Mouse (Mus musculus) heart, postnatal 0 days (tissue): Measurements from ENCODE around the gene Ptpdc1. TPM values are rescaled to one million over a fixed set of nuclear protein-coding genes. Genes with fewer than 3 reads are reported as not detected.

Source experiments
- ATAC-seq: fragments of 200-750 bp; cut with Nextera tagmentation; 2 replicates; pipeline ENCODE4 v1.8.0; 2017; ENCODE audit warnings: low read depth, moderate number of reproducible peaks, moderate library complexity; ENCODE audit not compliant: insufficient read depth
- DNase-seq: peaks from one replicate; pipeline ENCODE4 v3.0.0-alpha.2; 2016; ENCODE audit warnings: low spot score
- H3K27ac ChIP-seq: fragments of 300-500 bp; sonication (generic); 2 replicates; pipeline ENCODE4 v1.5.1; 2014; ENCODE audit warnings: low read depth, mild to moderate bottlenecking
- H3K27me3 ChIP-seq: fragments of 300-500 bp; sonication (generic); 2 replicates; pipeline ENCODE4 v1.6.1; 2014; ENCODE audit warnings: low read length, mixed read lengths; ENCODE audit not compliant: control insufficient read depth, insufficient read depth
- H3K36me3 ChIP-seq: fragments of 300-500 bp; sonication (generic); replicated peaks from 2 replicates; pipeline ENCODE4 v1.6.1; 2014; ENCODE audit warnings: low read length, mixed read lengths; ENCODE audit not compliant: control insufficient read depth, insufficient read depth
- H3K4me1 ChIP-seq: fragments of 300-500 bp; sonication (generic); 2 replicates; pipeline ENCODE4 v1.6.1; 2014; ENCODE audit warnings: antibody characterized with exemption; ENCODE audit not compliant: control insufficient read depth, insufficient read depth
- H3K4me2 ChIP-seq: fragments of 300-500 bp; sonication (generic); 2 replicates; pipeline ENCODE4 v1.6.1; 2014; ENCODE audit warnings: low read depth, mild to moderate bottlenecking, low read length, moderate library complexity
- H3K4me3 ChIP-seq: fragments of 300-500 bp; sonication (generic); 2 replicates; pipeline ENCODE4 v1.5.1; 2014; ENCODE audit warnings: low read depth, low read length
- H3K9ac ChIP-seq: fragments of 300-500 bp; sonication (generic); replicated peaks from 2 replicates; pipeline ENCODE4 v1.6.1; 2014; ENCODE audit warnings: low read depth, low read length, mixed read lengths
- H3K9me3 ChIP-seq: fragments of 300-500 bp; sonication (generic); replicated peaks from 2 replicates; pipeline ENCODE4 v1.6.1; 2016; ENCODE audit warnings: low read length; ENCODE audit not compliant: control insufficient read depth
- CTCF ChIP-seq: IDR thresholded peaks from 2 replicates; pipeline ENCODE4 v1.5.1; 2016; ENCODE audit warnings: antibody characterized with exemption, control low read depth, low read depth
- EP300 ChIP-seq: IDR thresholded peaks from 2 replicates; pipeline ENCODE4 v1.6.1; 2016; ENCODE audit warnings: antibody characterized with exemption, low read depth
- WGBS: fragments of 180-500 bp; shearing (Covaris S2); extraction: QIAGEN DNeasy Blood & Tissue Kit; methylation state at CpG from one replicate; pipeline ENCODE4 v1.1.7; 2014; 5-methylcytosine and 5-hydroxymethylcytosine counted together
- polyA plus RNA-seq: library from polyadenylated mRNA; unstranded; fragments of >200 nt; fragmentation: Nextera tagmentation; extraction: Ambion mirVana; gene quantifications from 2 replicates; pipeline ENCODE4 v1.2.1, GENCODE M21; 2015
- total RNA-seq: library from RNA; depleted of rRNA; stranded (reverse); fragments of >200 nt; gene quantifications from 2 replicates; pipeline ENCODE4 v1.2.3, GENCODE M21; 2014; ENCODE audit warnings: low replicate concordance

Gene Ptpdc1
- total and polyA plus RNA-seq, 2 experiments from 2014 or later: 3.1 to 5.6 TPM

DNA sequence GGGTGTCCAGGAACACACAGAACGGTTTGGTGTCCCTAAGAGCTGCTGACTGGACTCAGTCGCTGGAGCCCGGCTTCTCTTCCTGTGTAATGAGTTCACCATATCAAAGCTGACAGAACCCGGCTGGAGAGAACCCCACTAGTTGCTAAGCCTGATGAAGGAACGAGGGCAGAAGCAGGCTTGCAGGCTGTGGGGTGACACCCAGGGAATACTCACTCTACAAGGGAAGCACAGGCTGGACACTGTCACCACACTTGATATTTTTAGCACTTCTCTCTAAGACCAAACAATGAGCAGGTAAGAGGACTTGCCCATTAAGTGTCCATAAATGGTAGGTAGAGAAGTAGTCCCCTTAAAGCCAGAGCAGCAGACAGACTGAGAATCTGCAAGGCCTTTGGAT is 20.9 kb downstream of the Ptpdc1 start:
- no peak overlapping the region for H3K9ac ChIP-seq

DNA sequence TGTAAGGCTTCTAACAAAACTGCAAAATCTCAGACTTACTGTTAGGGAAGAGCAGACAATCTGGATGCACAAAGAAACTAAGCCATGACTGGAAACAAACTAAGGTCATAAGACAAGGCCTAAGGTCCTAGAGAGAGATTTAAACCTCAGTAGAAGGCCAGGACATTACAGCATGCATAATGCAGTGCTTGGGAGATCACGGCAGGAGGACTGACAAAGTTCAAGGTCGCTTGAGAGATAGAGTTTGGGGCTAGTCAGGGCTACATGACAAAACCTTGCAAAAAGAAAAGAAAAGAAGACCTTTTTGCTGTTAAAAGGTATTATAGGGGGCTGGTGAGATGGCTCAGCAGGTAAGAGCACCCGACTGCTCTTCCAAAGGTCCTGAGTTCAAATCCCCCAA is 22.2 kb downstream of the Ptpdc1 start:
- H3K9me3 ChIP-seq: no peaks in the 10 kb centered on the region
- H3K4me3 ChIP-seq: no peak overlapping the region

More for the DNA sequence above, 20.9 kb downstream of the Ptpdc1 start:
- ATAC-seq (no peak), DNase-seq (no peak)
- Histone ChIP-seq H3K4me1 (peaks cover 5% of the 10 kb centered on the region; the same call in 1 of the 2 replicates), H3K27ac (no peak overlapping the region; the same call in 1 of the 2 replicates), H3K9me3 (no peaks in the 10 kb centered on the region), H3K4me2 (no peak overlapping the region), H3K4me3 (no peak overlapping the region), H3K36me3 (no peaks in the 10 kb centered on the region), H3K27me3 (no peaks in the 10 kb centered on the region)
- TF ChIP-seq CTCF (no peak), EP300 (no peak)
- WGBS: 40% methylated on average over 5 of the region's 5 CpGs

DNA sequence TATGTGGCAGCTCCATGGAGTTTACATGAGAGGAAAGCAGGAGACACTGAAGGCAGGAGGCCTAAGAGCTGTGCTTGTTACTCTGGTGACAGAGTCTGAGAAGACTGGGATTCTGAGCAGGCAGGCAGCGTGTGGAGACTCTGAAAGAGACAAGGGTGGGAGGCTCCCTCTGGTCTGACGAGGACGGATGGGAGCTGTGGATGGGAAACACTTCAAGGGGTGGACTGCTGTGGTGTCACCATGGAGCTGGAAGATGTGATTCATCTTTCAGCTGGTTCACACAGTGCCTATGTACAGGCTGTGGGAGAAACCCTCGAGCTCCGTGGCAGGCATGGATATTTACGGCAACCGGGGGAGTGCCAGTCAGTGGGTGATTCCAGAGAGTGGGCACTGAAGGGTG is 30.9 kb downstream of the Ptpdc1 start:
- TF ChIP-seq EP300 (no peak), CTCF (no peak)
- no peak overlapping the region for H3K4me3 ChIP-seq
- H3K4me2 ChIP-seq: no peak overlapping the region
- no peaks in the 10 kb centered on the region for H3K9me3 ChIP-seq
- no peak for ATAC-seq
- no peaks in the 10 kb centered on the region for H3K27me3 ChIP-seq
- peaks cover 6% of the 10 kb centered on the region; the same call in 1 of the 2 replicates for H3K36me3 ChIP-seq
- no peak overlapping the region for H3K9ac ChIP-seq
- no peak for DNase-seq
- H3K4me1 ChIP-seq: no peaks in the 10 kb centered on the region
- H3K27ac ChIP-seq: no peak overlapping the region
- WGBS: 57% methylated on average over 7 of the region's 7 CpGs

More for the DNA sequence above, 22.2 kb downstream of the Ptpdc1 start:
- Histone ChIP-seq H3K27me3 (no peaks in the 10 kb centered on the region), H3K36me3 (no peaks in the 10 kb centered on the region), H3K4me1 (peaks cover 5% of the 10 kb centered on the region; the same call in 1 of the 2 replicates), H3K27ac (no peak overlapping the region), H3K4me2 (no peak overlapping the region), H3K9ac (no peak overlapping the region)
- TF ChIP-seq CTCF (no peak), EP300 (no peak)
- 70% methylated on average over 3 of the region's 3 CpGs for WGBS
- DNase-seq (no peak), ATAC-seq (no peak)

DNA sequence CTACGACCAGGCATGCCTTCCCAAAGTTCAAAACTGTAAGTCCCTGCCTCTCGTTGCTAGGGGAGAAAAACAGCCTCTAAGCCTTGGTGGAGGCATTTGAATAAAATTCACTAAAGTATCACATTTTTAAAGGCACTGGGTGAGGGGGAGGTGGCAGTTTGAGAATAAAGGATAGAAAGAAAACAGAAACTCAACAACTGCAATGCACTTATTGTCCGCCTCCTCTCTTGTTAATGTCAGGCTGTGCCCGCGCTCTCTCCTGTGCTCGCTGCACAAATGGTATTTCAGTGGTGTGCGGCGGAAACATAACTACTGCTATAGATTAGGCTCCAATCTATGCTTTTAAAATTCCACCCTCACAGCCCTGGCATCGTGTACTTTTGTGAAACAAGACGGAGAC is 31.4 kb downstream of the Ptpdc1 start:
- peaks cover 7% of the 10 kb centered on the region; the same call in 1 of the 2 replicates for H3K36me3 ChIP-seq
- no peaks in the 10 kb centered on the region for H3K9me3 ChIP-seq
- H3K4me2 ChIP-seq: no peak overlapping the region
- H3K4me1 ChIP-seq: no peaks in the 10 kb centered on the region
- no peak for DNase-seq
- no peak overlapping the region for H3K4me3 ChIP-seq
- no peak overlapping the region for H3K27ac ChIP-seq
- no peak overlapping the region for H3K9ac ChIP-seq
- no peak for ATAC-seq
- WGBS: 85% methylated on average over 10 of the region's 10 CpGs
- no peaks in the 10 kb centered on the region for H3K27me3 ChIP-seq
- TF ChIP-seq EP300 (no peak), CTCF (no peak)

DNA sequence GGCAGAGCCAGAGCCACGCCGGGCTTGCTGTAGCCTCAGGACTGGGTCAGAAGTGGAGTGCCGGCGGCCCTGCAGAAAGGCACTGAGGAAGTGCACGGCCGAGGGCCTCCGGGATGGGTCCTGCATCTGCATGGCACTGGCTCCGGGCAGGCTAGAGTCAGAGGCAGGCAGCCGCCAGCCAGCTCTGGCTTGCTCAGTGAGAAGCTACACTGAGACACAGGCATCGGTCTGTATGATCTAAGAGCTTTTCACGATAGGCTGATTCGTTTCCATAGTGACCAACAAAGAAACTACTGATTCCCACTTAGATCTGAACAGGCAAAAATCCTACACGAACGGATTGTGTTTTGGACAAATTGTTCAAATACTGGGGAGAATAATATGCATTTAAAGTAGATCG is 32.3 kb downstream of the Ptpdc1 start:
- no peak for DNase-seq
- WGBS: 64% methylated on average over 15 of the region's 15 CpGs
- Histone ChIP-seq H3K4me2 (no peak overlapping the region), H3K36me3 (peaks cover 7% of the 10 kb centered on the region; the same call in 1 of the 2 replicates), H3K9me3 (no peaks in the 10 kb centered on the region), H3K4me3 (no peak overlapping the region), H3K27ac (no peak overlapping the region), H3K9ac (no peak overlapping the region), H3K27me3 (no peaks in the 10 kb centered on the region), H3K4me1 (no peaks in the 10 kb centered on the region)
- ATAC-seq: no peak
- TF ChIP-seq CTCF (no peak), EP300 (no peak)

DNA sequence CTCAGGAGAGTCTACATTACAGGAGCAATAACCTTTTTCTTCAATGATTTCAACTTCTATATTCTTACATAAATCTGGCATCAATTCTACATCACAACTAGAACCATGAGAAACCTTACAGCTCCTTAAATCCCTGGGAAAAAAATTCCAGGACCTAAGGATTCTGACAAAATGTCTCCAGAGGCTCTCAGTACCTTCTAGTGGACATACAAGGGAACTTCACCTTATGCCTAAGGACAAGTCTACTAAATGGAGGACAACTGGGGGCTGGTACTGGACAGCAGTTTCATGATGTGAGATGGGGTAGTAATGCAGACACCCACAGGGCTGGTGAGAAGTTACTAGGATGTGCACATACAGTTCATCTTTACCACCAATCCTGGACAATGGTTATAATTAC is 34.7 kb downstream of the Ptpdc1 start:
- DNase-seq (no peak), ATAC-seq (no peak)
- no peak overlapping the region for H3K4me2 ChIP-seq
- H3K9ac ChIP-seq: no peak overlapping the region
- H3K4me1 ChIP-seq: no peaks in the 10 kb centered on the region
- no peaks in the 10 kb centered on the region for H3K27me3 ChIP-seq
- no peaks in the 10 kb centered on the region for H3K9me3 ChIP-seq
- no peak overlapping the region for H3K4me3 ChIP-seq
- peaks cover 7% of the 10 kb centered on the region for H3K36me3 ChIP-seq
- no peak for TF ChIP-seq CTCF
- no peak for TF ChIP-seq EP300
- H3K27ac ChIP-seq: no peak overlapping the region
